ENCODE assay signal across 18 mouse cellular contexts in genomic region chr7:27587741-27588140, GRCm38 (mm10). TPM values are rescaled to one million over a fixed set of nuclear protein-coding genes. Genes with fewer than 3 reads are reported as not detected.
DNase-seq lines count a peak whose midpoint lies in the region; ATAC-seq and TF ChIP-seq lines count a peak whose summit lies in the region.
"Had no signal": no experiment of that assay in that cellular context is flagged by ENCODE, and none has a peak within 500 bp of the region (broad histone marks: within the 10 kb centered on the region; RNA-seq: fewer than 3 reads in every experiment).

No protein-coding gene starts in this region.

- no peak for TF ChIP-seq EP300 in heart, postnatal 0 days (IDR thresholded peaks at IDR 0.05; ENCODE audit: low read depth)
- TF ChIP-seq EP300 in lung, postnatal 0 days (IDR thresholded peaks at IDR 0.05): no peak
- no peak for TF ChIP-seq EP300 in MEL (IDR thresholded peaks at IDR 0.05; ENCODE audit: low read depth in 1 of 2, low read length in 2 of 2)
- TF ChIP-seq EP300 in stomach, postnatal 0 days (optimal IDR thresholded peaks at IDR 0.05): no peak

- peaks cover 4% of the 10 kb centered on the region for H3K4me1 ChIP-seq in heart, postnatal 0 days (ENCODE audit: control insufficient read depth, insufficient read depth)
- peaks cover 3% of the 10 kb centered on the region for H3K4me1 ChIP-seq in heart, embryonic 10.5 days
- peaks cover 3% of the 10 kb centered on the region; the same call in 1 of the 2 replicates for H3K4me1 ChIP-seq in lung, postnatal 0 days (ENCODE audit: insufficient read depth, low read depth, low read length)
- H3K4me1 ChIP-seq in MEL (ENCODE audit: control insufficient read depth in 1 of 2, insufficient read depth in 2 of 2, low read length in 2 of 2): peaks cover 0 to under 1% of the 10 kb centered on the region in 2 experiments; a peak in 2 of 4 replicates
- H3K4me1 ChIP-seq in stomach, postnatal 0 days (replicated peaks; ENCODE audit: control insufficient read depth, insufficient read depth): no peaks in the 10 kb centered on the region

- H3K36me3 ChIP-seq in heart, postnatal 0 days (replicated peaks; ENCODE audit: control insufficient read depth, insufficient read depth, low read length): peaks cover 8% of the 10 kb centered on the region
- H3K36me3 ChIP-seq in heart, embryonic 10.5 days: peaks cover 19% of the 10 kb centered on the region
- H3K36me3 ChIP-seq in lung, postnatal 0 days (ENCODE audit: insufficient read depth, low read length): no peaks in the 10 kb centered on the region; the same call in 1 of the 2 replicates
- H3K36me3 ChIP-seq in MEL (ENCODE audit: control insufficient read depth in 1 of 2, insufficient read depth in 2 of 2, low read length in 2 of 2): no peaks in the 10 kb centered on the region
- no peaks in the 10 kb centered on the region; the same call in 1 of the 2 replicates for H3K36me3 ChIP-seq in stomach, postnatal 0 days (ENCODE audit: control insufficient read depth, insufficient read depth, low read length)

- H3K9me3 ChIP-seq in heart, postnatal 0 days (replicated peaks; ENCODE audit: control insufficient read depth, low read length): no peaks in the 10 kb centered on the region
- no peaks in the 10 kb centered on the region for H3K9me3 ChIP-seq in heart, embryonic 10.5 days
- no peaks in the 10 kb centered on the region for H3K9me3 ChIP-seq in lung, postnatal 0 days (ENCODE audit: low read length)
- H3K9me3 ChIP-seq in MEL (replicated peaks; ENCODE audit: insufficient read depth, low read length): no peaks in the 10 kb centered on the region
- no peaks in the 10 kb centered on the region for H3K9me3 ChIP-seq in stomach, postnatal 0 days (ENCODE audit: control insufficient read depth, low read length)
- H3K9me3 ChIP-seq: forebrain, embryonic 15.5 days; limb, embryonic 12.5 days; midbrain, embryonic 10.5 days; neural tube, embryonic 12.5 days; stomach, embryonic 15.5 days had no signal

- no peak for DNase-seq in heart, postnatal 0 days (ENCODE audit: low spot score)
- no peak for DNase-seq in heart, embryonic 10.5 days (ENCODE audit: low spot score)
- peak; percentile 58 for DNase-seq in lung, postnatal 0 days (ENCODE audit: low spot score)
- no peak for DNase-seq in lung, postnatal 10 days
- peak; percentile 36 for DNase-seq in MEL (ENCODE audit: low read depth, low spot score)
- DNase-seq in stomach, postnatal 0 days (ENCODE audit: low spot score): no peak
- no peak for DNase-seq in thymus, postnatal 36 days
- DNase-seq: adrenal gland, postnatal 36 days; heart, postnatal 4 days; kidney, postnatal 36 days; layer of hippocampus, postnatal 36 days; thymus, postnatal 25 days had no signal

- peak; percentile 12; the same call in 1 of the 2 replicates for TF ChIP-seq CTCF in heart, postnatal 0 days (IDR thresholded peaks at IDR 0.05; ENCODE audit: low read depth)
- peak; percentile 28 for TF ChIP-seq CTCF in lung, postnatal 0 days (IDR thresholded peaks at IDR 0.05)
- TF ChIP-seq CTCF in MEL (IDR thresholded peaks at IDR 0.05 in 2 of 3, conservative IDR thresholded peaks at IDR 0.05 in 1 of 3; ENCODE audit: control insufficient read depth in 1 of 3, insufficient read depth in 1 of 3, low read depth in 2 of 3, low read length in 3 of 3, poor library complexity in 1 of 3, severe bottlenecking in 1 of 3): peak in 1 of 3 experiments; percentile 44; a peak in 2 of 6 replicates
- TF ChIP-seq CTCF in stomach, postnatal 0 days (IDR thresholded peaks at IDR 0.05; ENCODE audit: low read depth): peak; percentile 56

- no peak for TF ChIP-seq POLR2A in MEL (IDR thresholded peaks at IDR 0.05; ENCODE audit: control insufficient read depth in 1 of 2, insufficient read depth in 1 of 2, low read depth in 1 of 2, low read length in 2 of 2, poor library complexity in 1 of 2)

- no peak overlapping the region for H3K27ac ChIP-seq in heart, postnatal 0 days (ENCODE audit: low read depth)
- H3K27ac ChIP-seq in heart, embryonic 10.5 days: no peak overlapping the region
- no peak overlapping the region for H3K27ac ChIP-seq in lung, postnatal 0 days (ENCODE audit: low read length)
- H3K27ac ChIP-seq in MEL (ENCODE audit: control insufficient read depth, low read depth, low read length): no peak overlapping the region
- no peak overlapping the region for H3K27ac ChIP-seq in stomach, postnatal 0 days (replicated peaks)
- H3K27ac ChIP-seq: forebrain, embryonic 15.5 days; limb, embryonic 12.5 days; midbrain, embryonic 10.5 days; neural tube, embryonic 12.5 days; stomach, embryonic 15.5 days had no signal

- no peak overlapping the region for H3K4me2 ChIP-seq in heart, postnatal 0 days (ENCODE audit: low read depth, low read length)
- no peak overlapping the region for H3K4me2 ChIP-seq in lung, postnatal 0 days (replicated peaks; ENCODE audit: low read depth, low read length)
- H3K4me2 ChIP-seq in stomach, postnatal 0 days (replicated peaks; ENCODE audit: low read depth): no peak overlapping the region
- H3K4me2 ChIP-seq: forebrain, embryonic 15.5 days; limb, embryonic 12.5 days; neural tube, embryonic 12.5 days; stomach, embryonic 15.5 days had no signal

- H3K79me2 ChIP-seq in MEL (ENCODE audit: control insufficient read depth, insufficient read depth, low read length, poor library complexity): peaks cover 9% of the 10 kb centered on the region

- no peak overlapping the region for H3K9ac ChIP-seq in heart, postnatal 0 days (replicated peaks; ENCODE audit: low read depth, low read length)
- no peak overlapping the region for H3K9ac ChIP-seq in lung, postnatal 0 days (replicated peaks; ENCODE audit: low read depth)
- H3K9ac ChIP-seq in MEL (ENCODE audit: control insufficient read depth, low read depth, low read length, poor library complexity, severe bottlenecking): no peak overlapping the region
- H3K9ac ChIP-seq in stomach, postnatal 0 days (ENCODE audit: low read length): no peak overlapping the region
- H3K9ac ChIP-seq: forebrain, embryonic 15.5 days; limb, embryonic 12.5 days; neural tube, embryonic 12.5 days; stomach, embryonic 15.5 days had no signal

- 87% methylated on average over 2 of the region's 2 CpGs for WGBS in heart, postnatal 0 days
- 92% methylated on average over 2 of the region's 2 CpGs for WGBS in heart, embryonic 10.5 days
- WGBS in lung, postnatal 0 days: 77% methylated on average over 2 of the region's 2 CpGs
- WGBS in stomach, postnatal 0 days: 86% methylated on average over 2 of the region's 2 CpGs

- ATAC-seq in heart, postnatal 0 days (ENCODE audit: insufficient read depth, low read depth): no peak
- no peak for ATAC-seq in lung, postnatal 0 days
- no peak for ATAC-seq in stomach, postnatal 0 days (ENCODE audit: low FRiP score, low TSS enrichment)
- ATAC-seq: activated CD4-positive, CD25-positive, alpha-beta regulatory T cell, adult 4 months; forebrain, embryonic 15.5 days had no signal

- H3K4me3 ChIP-seq in heart, postnatal 0 days (ENCODE audit: low read depth, low read length): no peak overlapping the region
- H3K4me3 ChIP-seq in heart, embryonic 10.5 days: no peak overlapping the region
- no peak overlapping the region for H3K4me3 ChIP-seq in lung, postnatal 0 days (ENCODE audit: low read depth, low read length)
- H3K4me3 ChIP-seq in MEL (ENCODE audit: control insufficient read depth in 1 of 2, insufficient read depth in 1 of 2, low read depth in 2 of 2, low read length in 2 of 2): no peak overlapping the region
- H3K4me3 ChIP-seq in stomach, postnatal 0 days (ENCODE audit: low read depth, low read length): no peak overlapping the region
- H3K4me3 ChIP-seq: forebrain, embryonic 15.5 days; limb, embryonic 12.5 days; midbrain, embryonic 10.5 days; neural tube, embryonic 12.5 days; stomach, embryonic 15.5 days had no signal

- H3K27me3 ChIP-seq in heart, postnatal 0 days (ENCODE audit: control insufficient read depth, insufficient read depth, low read length): no peaks in the 10 kb centered on the region
- H3K27me3 ChIP-seq in heart, embryonic 10.5 days (ENCODE audit: insufficient read depth, poor library complexity, severe bottlenecking): no peaks in the 10 kb centered on the region
- H3K27me3 ChIP-seq in lung, postnatal 0 days (replicated peaks; ENCODE audit: insufficient read depth, low read length): no peaks in the 10 kb centered on the region
- no peaks in the 10 kb centered on the region for H3K27me3 ChIP-seq in MEL (ENCODE audit: control insufficient read depth in 1 of 2, insufficient read depth in 2 of 2, low read length in 2 of 2)
- no peaks in the 10 kb centered on the region for H3K27me3 ChIP-seq in stomach, postnatal 0 days (ENCODE audit: control insufficient read depth, insufficient read depth, low read length)
- H3K27me3 ChIP-seq: forebrain, embryonic 15.5 days; limb, embryonic 12.5 days; neural tube, embryonic 12.5 days; stomach, embryonic 15.5 days had no signal

- peak; percentile 49 for TF ChIP-seq RAD21 in MEL (IDR thresholded peaks at IDR 0.05; ENCODE audit: low read depth, low read length)

RNA-seq across cellular contexts. Expression of gene Akt2, which starts 3.6 kb away (rescaled TPM):
- 129 and 138 TPM in 2 replicates for total RNA-seq in heart, postnatal 0 days (2014; rRNA removed; ENCODE audit: low replicate concordance)
- 74.0 and 80.5 TPM in 2 replicates for polyA plus RNA-seq in heart, postnatal 0 days (2015; fragmentation: Nextera tagmentation; extraction: Ambion mirVana)
- 94.8 and 106 TPM in 2 replicates for polyA plus RNA-seq in heart, embryonic 10.5 days (2016; fragmentation: Nextera tagmentation; extraction: Ambion mirVana)
- polyA plus RNA-seq in lung, postnatal 0 days (2015; fragmentation: Nextera tagmentation; extraction: Ambion mirVana): 64.1 and 72.9 TPM in 2 replicates
- total RNA-seq in MEL (2012; rRNA removed): 69.0 and 73.5 TPM in 2 replicates
- 100 to 1,000 TPM in 1 of 2 experiments, not detected in 1; 127 TPM for polyA plus RNA-seq in MEL (2012; ENCODE audit: insufficient read depth in 1 of 2, insufficient read length in 2 of 2, low read depth in 1 of 2, low replicate concordance in 2 of 2, missing spikeins in 1 of 2)
- polyA plus RNA-seq in stomach, postnatal 0 days (2015; fragmentation: Nextera tagmentation; extraction: Ambion mirVana): 42.6 and 46.5 TPM in 2 replicates

RNA-seq across cellular contexts. Expression of gene 2310022A10Rik, which starts 34.7 kb away (rescaled TPM):
- total RNA-seq in heart, postnatal 0 days (2014; rRNA removed; ENCODE audit: low replicate concordance): 3.8 and 21.3 TPM in 2 replicates
- 39.7 and 41.8 TPM in 2 replicates for polyA plus RNA-seq in heart, postnatal 0 days (2015; fragmentation: Nextera tagmentation; extraction: Ambion mirVana)
- polyA plus RNA-seq in heart, embryonic 10.5 days (2016; fragmentation: Nextera tagmentation; extraction: Ambion mirVana): 36.3 and 37.4 TPM in 2 replicates
- 10.5 and 12.3 TPM in 2 replicates for polyA plus RNA-seq in lung, postnatal 0 days (2015; fragmentation: Nextera tagmentation; extraction: Ambion mirVana)
- total RNA-seq in MEL (2012; rRNA removed): 5.9 and 6.6 TPM in 2 replicates
- polyA plus RNA-seq in MEL (2012; ENCODE audit: insufficient read depth in 1 of 2, insufficient read length in 2 of 2, low read depth in 1 of 2, low replicate concordance in 2 of 2, missing spikeins in 1 of 2): 10 to 100 TPM in 1 of 2 experiments, not detected in 1; 33.2 TPM
- 11.4 TPM in 2 replicates for polyA plus RNA-seq in stomach, postnatal 0 days (2015; fragmentation: Nextera tagmentation; extraction: Ambion mirVana)

RNA-seq across cellular contexts. Expression of gene Pld3, which starts 34.7 kb away (rescaled TPM):
- 37.3 and 58.5 TPM in 2 replicates for total RNA-seq in heart, postnatal 0 days (2014; rRNA removed; ENCODE audit: low replicate concordance)
- 38.9 and 43.8 TPM in 2 replicates for polyA plus RNA-seq in heart, postnatal 0 days (2015; fragmentation: Nextera tagmentation; extraction: Ambion mirVana)
- polyA plus RNA-seq in heart, embryonic 10.5 days (2016; fragmentation: Nextera tagmentation; extraction: Ambion mirVana): 54.1 and 55.6 TPM in 2 replicates
- 92.4 and 94.5 TPM in 2 replicates for polyA plus RNA-seq in lung, postnatal 0 days (2015; fragmentation: Nextera tagmentation; extraction: Ambion mirVana)
- total RNA-seq in MEL (2012; rRNA removed): 8.0 and 11.1 TPM in 2 replicates
- polyA plus RNA-seq in MEL (2012; ENCODE audit: insufficient read depth in 1 of 2, insufficient read length in 2 of 2, low read depth in 1 of 2, low replicate concordance in 2 of 2, missing spikeins in 1 of 2): 10 to 100 TPM in 1 of 2 experiments, not detected in 1; 22.8 TPM
- polyA plus RNA-seq in stomach, postnatal 0 days (2015; fragmentation: Nextera tagmentation; extraction: Ambion mirVana): 117 and 128 TPM in 2 replicates

Comparison
In these comparisons a context has a peak if more than half of its experiments do, and no peak if none do; other contexts are left out.
1. DNase-seq: peak in lung, postnatal 0 days (single experiment) and MEL (single experiment); none in heart, postnatal 0 days (single experiment), heart, embryonic 10.5 days (single experiment), lung, postnatal 10 days (single experiment), stomach, postnatal 0 days (single experiment) and thymus, postnatal 36 days (0 of 2).